Mouse (Mus musculus): ENCODE data around the gene Olfr554. TPM values are rescaled to one million over a fixed set of nuclear protein-coding genes. Genes with fewer than 3 reads are reported as not detected.
"Not testable (repeated sequence)": the region's sequence is repeated elsewhere in the genome, so short reads cannot be mapped to it uniquely, and the experiment has no call there.

The Olfr554 gene
- not detected in 2 replicates for polyA plus RNA-seq (2015; fragmentation: Nextera tagmentation; extraction: Ambion mirVana)

DNA sequence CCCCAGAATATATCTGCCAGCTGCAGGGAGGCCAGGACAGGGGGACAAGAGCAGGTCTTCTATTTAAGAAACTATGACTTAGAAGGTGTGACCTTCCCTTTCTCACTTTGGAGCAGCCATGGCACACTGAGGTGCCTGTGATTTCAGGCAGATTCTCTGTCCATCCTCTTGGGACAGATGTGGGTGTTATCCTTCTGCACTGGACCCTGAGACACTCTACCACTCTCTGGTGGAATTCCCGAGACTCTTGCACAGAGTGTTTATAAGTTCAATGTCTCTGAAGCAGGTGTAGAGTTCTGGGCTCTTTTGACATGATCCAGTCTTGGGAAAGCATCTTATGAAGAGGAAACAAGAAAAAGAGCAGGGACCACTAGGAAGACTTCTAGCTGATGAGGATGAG is at the start of gene Olfr554:
Gene Olfr554 (plus strand): TSS at position 301 of the 400 bp plus-strand sequence.
- ATAC-seq (ENCODE audit: insufficient number of reproducible peaks, low FRiP score, low TSS enrichment, low read depth): no peak
- Histone ChIP-seq H3K4me2 (no peak within 1 kb of the TSS), H3K4me1 (no peaks in the 10 kb centered on the region), H3K27me3 (no peaks in the 10 kb centered on the region), H3K27ac (no peak within 1 kb of the TSS), H3K9ac (no peak within 1 kb of the TSS), H3K36me3 (no peaks in the 10 kb centered on the region), H3K4me3 (no peak within 1 kb of the TSS), H3K9me3 (no peaks in the 10 kb centered on the region)
- 58% methylated on average over 1 of the region's 1 CpGs for WGBS

DNA sequence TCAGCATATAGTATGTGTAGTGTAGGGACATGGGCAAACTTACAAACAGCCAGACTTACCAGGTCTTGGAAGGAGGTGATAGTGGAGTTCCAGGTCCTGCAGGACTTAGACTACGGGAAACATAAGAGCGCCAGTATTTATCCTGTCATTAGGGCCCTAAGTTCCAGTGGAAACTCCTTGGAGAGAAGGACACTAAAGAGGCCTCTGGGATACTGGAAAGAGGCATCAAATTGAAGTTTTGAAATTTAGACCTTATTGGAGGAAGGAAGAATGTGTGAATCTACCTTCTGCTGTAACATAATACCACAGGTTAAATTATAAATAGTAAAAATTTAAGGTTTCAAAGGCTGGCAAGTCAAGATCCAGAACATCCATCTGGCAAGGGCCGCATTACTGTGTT is 46.4 kb upstream of the Olfr554 start, which contains the start of gene Olfr551:
Gene Olfr551 (minus strand): TSS at position 101 of the 400 bp plus-strand sequence.
- Histone ChIP-seq H3K36me3 (no peaks in the 10 kb centered on the region), H3K4me1 (no peaks in the 10 kb centered on the region), H3K4me2 (no peak within 1 kb of the TSS), H3K27ac (no peak within 1 kb of the TSS), H3K27me3 (no peaks in the 10 kb centered on the region), H3K9ac (no peak within 1 kb of the TSS), H3K4me3 (no peak within 1 kb of the TSS), H3K9me3 (no peaks in the 10 kb centered on the region)
- WGBS: 91% methylated on average over 3 of the region's 3 CpGs
- ATAC-seq (ENCODE audit: insufficient number of reproducible peaks, low FRiP score, low TSS enrichment, low read depth): no peak

DNA sequence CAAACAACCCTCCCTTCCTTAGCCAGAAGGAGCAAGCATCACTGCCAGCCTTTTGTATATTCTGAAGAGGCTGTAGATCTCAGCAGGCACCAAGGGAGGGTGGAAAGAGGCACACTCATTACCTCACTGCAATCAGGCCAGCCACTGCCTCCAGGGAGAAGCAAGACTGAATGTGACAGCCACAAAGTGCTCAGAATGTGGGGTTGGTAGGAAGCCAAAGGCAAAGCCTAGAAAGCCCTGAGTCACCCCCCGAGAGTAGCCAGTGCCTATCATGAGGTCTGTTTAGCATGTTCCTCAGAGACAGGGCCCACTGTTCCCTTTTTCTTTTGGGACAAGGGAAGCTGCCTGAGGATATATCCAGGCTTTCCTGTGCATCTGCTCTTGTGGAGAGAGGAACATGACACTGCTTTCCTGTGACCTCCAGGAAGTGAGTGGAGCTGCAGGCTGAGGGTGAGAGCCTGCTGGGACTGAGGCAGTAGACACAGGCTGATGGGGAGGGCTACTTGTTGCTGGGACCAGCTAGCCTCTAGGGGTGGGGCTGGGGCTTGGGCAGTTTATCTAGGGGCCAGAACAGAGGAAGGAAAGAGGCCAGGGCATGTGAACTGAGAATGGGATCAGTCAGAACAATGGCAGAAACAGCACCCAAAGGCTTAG is 40.7 kb upstream of the Olfr554 start, which contains the start of gene Olfr552:
Gene Olfr552 (plus strand): TSS at position 393 of the 654 bp plus-strand sequence.
- Histone ChIP-seq H3K4me3 (no peak within 1 kb of the TSS), H3K9me3 (no peaks in the 10 kb centered on the region), H3K4me2 (no peak within 1 kb of the TSS), H3K27ac (no peak within 1 kb of the TSS), H3K9ac (no peak within 1 kb of the TSS), H3K4me1 (no peaks in the 10 kb centered on the region), H3K27me3 (no peaks in the 10 kb centered on the region), H3K36me3 (no peaks in the 10 kb centered on the region)
- ATAC-seq (ENCODE audit: insufficient number of reproducible peaks, low FRiP score, low TSS enrichment, low read depth): no peak
- 52% methylated on average over 1 of the region's 1 CpGs for WGBS

DNA sequence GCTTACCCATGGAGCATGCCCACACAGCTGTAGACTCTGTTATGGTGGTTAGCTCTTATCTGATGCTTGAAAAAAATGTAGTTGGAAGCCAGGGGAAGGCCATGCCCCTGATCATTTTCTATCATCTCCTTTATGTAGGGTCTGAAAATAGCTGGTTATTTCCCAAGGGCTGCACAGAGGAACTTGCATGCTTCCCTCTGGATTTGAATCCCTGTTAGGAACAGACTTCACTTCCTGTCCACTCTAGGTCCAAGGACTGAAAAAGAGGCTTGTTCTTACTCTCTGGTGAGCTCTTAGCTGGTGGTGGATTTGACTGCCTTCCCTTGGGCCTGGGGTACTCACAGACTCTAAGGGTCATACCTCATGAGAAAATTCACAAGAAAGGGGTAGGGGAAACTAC is 20.1 kb upstream of the Olfr554 start, which contains the start of gene Olfr553:
Gene Olfr553 (minus strand): TSS at position 101 of the 400 bp plus-strand sequence.
- no peak within 1 kb of the TSS for H3K9ac ChIP-seq
- H3K36me3 ChIP-seq: no peaks in the 10 kb centered on the region
- H3K4me3 ChIP-seq: no peak within 1 kb of the TSS
- no peak within 1 kb of the TSS for H3K4me2 ChIP-seq
- no peak for ATAC-seq (ENCODE audit: insufficient number of reproducible peaks, low FRiP score, low TSS enrichment, low read depth)
- H3K27me3 ChIP-seq: no peaks in the 10 kb centered on the region
- no peaks in the 10 kb centered on the region for H3K9me3 ChIP-seq
- no peak within 1 kb of the TSS for H3K27ac ChIP-seq
- no peaks in the 10 kb centered on the region for H3K4me1 ChIP-seq

DNA sequence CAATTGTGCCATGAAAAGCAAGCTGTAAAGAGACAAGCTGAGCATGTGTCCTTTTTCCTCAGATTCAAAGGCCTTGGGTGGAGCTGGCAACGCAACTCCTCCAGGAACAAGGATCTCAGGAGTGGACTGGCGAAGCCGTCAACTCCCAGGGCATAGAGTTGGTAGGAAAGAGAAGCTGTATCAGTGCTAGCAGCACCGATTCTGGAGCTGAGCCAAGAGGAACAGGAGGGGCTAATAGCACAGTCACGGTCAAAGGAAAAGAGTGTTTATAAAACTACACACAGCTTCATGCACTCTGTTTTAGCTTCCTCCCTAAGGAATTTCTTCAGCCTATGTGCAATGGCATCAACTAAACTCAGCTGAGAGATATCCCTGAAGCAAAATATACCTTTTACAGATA is 18.6 kb upstream of the Olfr554 start:
- H3K4me3 ChIP-seq: no peak overlapping the region
- no peak overlapping the region for H3K4me2 ChIP-seq
- H3K9ac ChIP-seq: no peak overlapping the region
- 49% methylated on average over 5 of the region's 5 CpGs for WGBS
- H3K36me3 ChIP-seq: no peaks in the 10 kb centered on the region
- ATAC-seq (ENCODE audit: insufficient number of reproducible peaks, low FRiP score, low TSS enrichment, low read depth): no peak
- H3K9me3 ChIP-seq: no peaks in the 10 kb centered on the region
- no peak overlapping the region for H3K27ac ChIP-seq
- no peaks in the 10 kb centered on the region for H3K4me1 ChIP-seq
- H3K27me3 ChIP-seq: no peaks in the 10 kb centered on the region

DNA sequence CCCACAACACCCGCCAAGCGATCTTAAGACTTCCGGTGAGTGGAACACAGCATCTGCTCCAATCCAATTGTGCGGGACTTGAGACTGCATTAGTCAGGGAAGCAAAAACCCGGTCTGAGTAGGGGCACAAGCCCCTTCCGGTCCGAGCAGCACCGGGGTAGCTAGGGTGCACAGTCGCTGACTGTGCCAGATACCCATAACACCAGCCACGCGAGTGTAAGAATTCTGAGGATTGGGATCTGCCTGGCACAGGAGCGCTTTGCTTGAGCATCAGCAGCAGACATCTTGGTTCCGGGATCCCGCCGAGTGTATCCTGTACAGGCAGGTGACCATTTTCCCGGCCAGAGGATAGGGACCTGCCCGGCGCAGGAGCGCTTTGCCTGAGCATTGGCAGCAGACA is 17.9 kb upstream of the Olfr554 start:
- H3K4me2 ChIP-seq; ATAC-seq (ENCODE audit: insufficient number of reproducible peaks, low FRiP score, low TSS enrichment, low read depth); H3K4me3 ChIP-seq; H3K27me3 ChIP-seq; H3K4me1 ChIP-seq; H3K9ac ChIP-seq; H3K27ac ChIP-seq; H3K9me3 ChIP-seq; H3K36me3 ChIP-seq: not testable (repeated sequence)
- WGBS: 89% methylated on average over 19 of the region's 19 CpGs

DNA sequence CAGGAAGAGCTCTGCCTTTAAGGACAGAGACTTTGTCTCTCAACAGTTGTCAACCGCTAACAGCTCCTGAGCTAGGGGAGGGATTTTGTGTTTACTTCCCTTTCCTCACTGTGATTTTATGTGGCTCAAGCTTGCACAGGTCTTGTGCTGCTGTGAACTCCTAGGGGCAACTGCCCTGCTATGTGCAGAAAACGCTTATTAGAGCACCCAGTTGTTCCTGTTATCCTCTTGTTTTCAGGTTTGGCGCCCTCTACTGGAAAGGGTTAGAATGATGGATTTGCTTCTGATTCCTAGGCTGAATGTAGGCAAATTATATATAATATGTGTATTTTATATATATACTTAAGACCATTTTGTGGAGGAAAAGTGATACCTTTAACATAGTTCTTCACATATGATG is 1.6 kb upstream of the Olfr554 start:
- H3K27me3 ChIP-seq: no peaks in the 10 kb centered on the region
- 31% methylated on average over 3 of the region's 3 CpGs for WGBS

DNA sequence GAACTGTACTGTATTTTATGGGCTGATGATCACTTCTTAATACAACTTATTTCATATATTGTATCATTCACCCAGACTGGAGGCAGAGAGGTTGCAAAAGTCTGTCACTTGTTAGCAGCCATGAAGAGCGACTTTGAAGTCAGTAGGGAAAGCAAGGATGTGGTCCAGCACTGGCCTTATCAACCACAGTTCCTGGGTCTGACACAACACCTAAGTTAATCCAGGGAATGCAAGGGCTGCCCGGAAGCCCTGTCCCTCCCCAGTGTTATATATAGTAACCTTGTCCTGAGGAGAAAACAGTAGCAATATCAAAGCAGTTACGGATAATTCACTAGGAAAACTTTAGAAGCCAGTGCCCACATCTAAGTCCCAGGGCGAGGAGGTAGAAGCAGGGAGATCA is 6.7 kb downstream of the Olfr554 start:
- not testable (repeated sequence) for H3K27ac ChIP-seq; H3K27me3 ChIP-seq; ATAC-seq (ENCODE audit: insufficient number of reproducible peaks, low FRiP score, low TSS enrichment, low read depth); H3K4me1 ChIP-seq; H3K36me3 ChIP-seq; H3K9me3 ChIP-seq; H3K9ac ChIP-seq; H3K4me3 ChIP-seq; H3K4me2 ChIP-seq
- WGBS: 74% methylated on average over 4 of the region's 4 CpGs

More for the DNA sequence above, 1.6 kb upstream of the Olfr554 start:
- H3K4me3 ChIP-seq: no peak overlapping the region
- ATAC-seq (ENCODE audit: insufficient number of reproducible peaks, low FRiP score, low TSS enrichment, low read depth): no peak
- no peak overlapping the region for H3K9ac ChIP-seq
- H3K9me3 ChIP-seq: no peaks in the 10 kb centered on the region
- no peak overlapping the region for H3K27ac ChIP-seq
- no peaks in the 10 kb centered on the region for H3K4me1 ChIP-seq
- H3K4me2 ChIP-seq: no peak overlapping the region
- H3K36me3 ChIP-seq: no peaks in the 10 kb centered on the region

DNA sequence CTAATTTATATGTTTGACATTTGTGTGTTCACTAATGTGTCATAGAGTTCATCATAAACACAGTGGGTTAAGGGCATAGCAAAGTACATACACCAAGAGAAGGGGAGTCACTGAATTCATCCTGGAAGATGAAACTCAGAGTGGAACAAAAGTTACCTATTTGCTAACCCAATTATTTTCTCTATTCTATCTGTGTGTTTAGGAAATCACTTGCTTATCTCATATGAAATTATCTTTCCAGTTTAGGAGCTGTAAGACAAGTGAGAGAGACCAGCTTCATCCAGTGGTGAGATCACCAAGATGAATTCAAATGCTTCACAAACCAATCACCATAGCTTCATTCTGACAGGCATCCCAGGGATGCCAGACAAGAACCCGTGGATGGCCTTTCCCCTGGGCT is 20.3 kb downstream of the Olfr554 start, which contains the start of gene Olfr555:
Gene Olfr555 (plus strand): TSS at position 301 of the 400 bp plus-strand sequence.
- 69% methylated on average over 1 of the region's 1 CpGs for WGBS

DNA sequence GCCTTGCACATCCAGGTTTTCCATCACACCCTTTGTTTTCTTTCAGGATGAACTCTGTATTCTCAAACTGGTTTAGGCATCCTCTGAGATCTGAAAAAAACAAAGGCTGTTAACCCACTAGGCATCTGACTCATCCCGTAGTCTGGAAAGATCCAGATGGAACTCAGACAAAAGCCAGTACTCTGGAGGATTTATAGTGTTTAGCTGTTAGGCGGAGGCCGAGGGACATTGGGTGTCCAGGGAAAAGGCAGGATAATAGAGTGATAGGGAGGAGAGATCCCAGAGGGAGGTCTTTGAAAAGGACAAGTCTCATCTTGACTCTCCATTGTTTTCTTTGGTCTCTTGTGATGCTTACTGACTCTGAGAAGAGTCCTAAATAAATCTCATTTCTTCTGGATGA is 26.4 kb downstream of the Olfr554 start, which contains the start of gene Olfr556:
Gene Olfr556 (plus strand): TSS at position 301 of the 400 bp plus-strand sequence.
- 55% methylated on average over 3 of the region's 3 CpGs for WGBS
- Histone ChIP-seq H3K4me2 (no peak within 1 kb of the TSS), H3K9me3 (no peaks in the 10 kb centered on the region), H3K27ac (no peak within 1 kb of the TSS), H3K36me3 (no peaks in the 10 kb centered on the region), H3K4me3 (no peak within 1 kb of the TSS), H3K27me3 (no peaks in the 10 kb centered on the region), H3K4me1 (no peaks in the 10 kb centered on the region), H3K9ac (no peak within 1 kb of the TSS)
- ATAC-seq (ENCODE audit: insufficient number of reproducible peaks, low FRiP score, low TSS enrichment, low read depth): no peak

More for the DNA sequence above, 20.3 kb downstream of the Olfr554 start, which contains the start of gene Olfr555:
- Histone ChIP-seq H3K4me3 (no peak within 1 kb of the TSS), H3K9ac (no peak within 1 kb of the TSS), H3K27me3 (no peaks in the 10 kb centered on the region), H3K9me3 (no peaks in the 10 kb centered on the region), H3K27ac (no peak within 1 kb of the TSS), H3K4me1 (no peaks in the 10 kb centered on the region), H3K4me2 (no peak within 1 kb of the TSS), H3K36me3 (no peaks in the 10 kb centered on the region)
- ATAC-seq (ENCODE audit: insufficient number of reproducible peaks, low FRiP score, low TSS enrichment, low read depth): no peak

DNA sequence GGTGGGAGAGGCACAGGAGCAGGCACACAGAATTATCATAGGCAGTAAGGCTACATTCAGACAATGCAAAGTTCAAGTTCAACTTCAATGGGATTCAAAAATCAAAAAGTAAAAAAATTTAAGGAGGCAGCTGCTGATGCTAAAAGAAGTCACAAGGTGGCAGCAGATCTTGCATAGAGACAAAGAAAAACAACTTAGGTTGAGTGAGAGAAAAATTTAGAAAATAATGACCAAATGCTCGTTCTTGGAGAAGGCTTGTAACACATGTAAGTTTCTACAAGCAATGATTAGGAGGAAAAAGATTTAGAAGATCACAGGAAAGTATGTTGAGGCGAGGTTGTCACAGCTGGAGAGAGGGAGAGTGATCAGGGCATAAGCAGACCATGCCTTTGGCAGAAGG is 27.1 kb downstream of the Olfr554 start:
- ATAC-seq (ENCODE audit: insufficient number of reproducible peaks, low FRiP score, low TSS enrichment, low read depth): no peak
- no peaks in the 10 kb centered on the region for H3K27me3 ChIP-seq
- no peak overlapping the region for H3K4me2 ChIP-seq
- no peaks in the 10 kb centered on the region for H3K36me3 ChIP-seq
- H3K9ac ChIP-seq: no peak overlapping the region
- H3K9me3 ChIP-seq: no peaks in the 10 kb centered on the region
- no peak overlapping the region for H3K4me3 ChIP-seq
- no peaks in the 10 kb centered on the region for H3K4me1 ChIP-seq
- 29% methylated on average over 2 of the region's 2 CpGs for WGBS
- H3K27ac ChIP-seq: no peak overlapping the region

DNA sequence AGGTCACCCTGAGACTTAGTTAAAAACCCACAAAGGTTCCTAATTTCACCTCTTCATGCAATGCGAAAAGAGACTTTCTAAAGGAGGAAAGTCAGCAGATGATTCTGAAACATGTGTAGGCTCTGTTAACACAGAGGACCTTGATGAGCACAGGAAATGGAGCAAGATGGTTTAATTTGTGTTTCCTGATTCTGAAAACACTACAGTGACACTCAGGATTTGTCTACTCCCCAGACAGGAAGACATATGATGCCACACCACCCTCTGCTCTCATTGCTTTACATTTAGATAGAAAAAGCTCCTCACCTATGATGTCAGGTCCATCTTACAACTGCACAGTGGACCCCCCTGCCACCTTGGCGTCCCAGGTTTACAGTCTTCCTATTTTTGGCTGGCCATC is 38.0 kb downstream of the Olfr554 start:
- Histone ChIP-seq H3K27ac (no peak overlapping the region), H3K27me3 (no peaks in the 10 kb centered on the region), H3K4me2 (no peak overlapping the region), H3K36me3 (peaks cover 10% of the 10 kb centered on the region), H3K4me3 (no peak overlapping the region), H3K9me3 (no peaks in the 10 kb centered on the region), H3K9ac (no peak overlapping the region), H3K4me1 (no peaks in the 10 kb centered on the region)
- ATAC-seq (ENCODE audit: insufficient number of reproducible peaks, low FRiP score, low TSS enrichment, low read depth): no peak
- 82% methylated on average over 2 of the region's 2 CpGs for WGBS
